Mouse (Mus musculus) hindlimb bud, embryonic 11.5 days (tissue): Measurements from ENCODE around the gene Zscan12.
"Not testable (repeated sequence)": the region's sequence is repeated elsewhere in the genome, so short reads cannot be mapped to it uniquely, and the experiment has no call there.

Experiments used
- DNase-seq: peaks from one replicate; pipeline ENCODE4 v3.0.0-alpha.2; 2012; ENCODE audit warnings: low read depth, low spot score; ENCODE audit errors: extremely low spot score

The Zscan12 gene

GRCm38 (mm10) chr13:21362621-21363248 is at the start of gene Zscan12:
TSS of gene Zscan12 (plus strand) at chr13:21362820.
- peak; percentile 83 for DNase-seq

GRCm38 (mm10) chr13:21312854-21313253 is 49.8 kb upstream of the Zscan12 start:
- no peak for DNase-seq

GRCm38 (mm10) chr13:21313903-21314302 is 48.7 kb upstream of the Zscan12 start:
- DNase-seq, result no peak

GRCm38 (mm10) chr13:21320262-21320661 is 42.4 kb upstream of the Zscan12 start:
- DNase-seq, result no peak

- DNase-seq, result no peak
These were observed 40.6 kb upstream of the Zscan12 start for GRCm38 (mm10) chr13:21321890-21322494.

- no peak for DNase-seq
These were observed 39.9 kb upstream of the Zscan12 start for GRCm38 (mm10) chr13:21322509-21323375.

- DNase-seq, result no peak
These were observed 39.2 kb upstream of the Zscan12 start for GRCm38 (mm10) chr13:21323405-21323804.

- peak; percentile 49 for DNase-seq
These were observed 36.4 kb upstream of the Zscan12 start for GRCm38 (mm10) chr13:21326191-21326590.

- peak; percentile 86 for DNase-seq
These were observed 35.9 kb upstream of the Zscan12 start for GRCm38 (mm10) chr13:21326657-21327211.

GRCm38 (mm10) chr13:21327424-21327823 is 35.2 kb upstream of the Zscan12 start:
- DNase-seq, result no peak

- no peak for DNase-seq
These were observed 16.0 kb upstream of the Zscan12 start, which contains the start of gene Olfr1367 for GRCm38 (mm10) chr13:21346610-21347009. TSS of gene Olfr1367 (plus strand) at chr13:21346910.

GRCm38 (mm10) chr13:21350593-21350992 is 12.0 kb upstream of the Zscan12 start:
- no peak for DNase-seq

GRCm38 (mm10) chr13:21363719-21364118 is 1.1 kb downstream of the Zscan12 start:
- no peak for DNase-seq

- no peak for DNase-seq
These were observed 4.0 kb downstream of the Zscan12 start for GRCm38 (mm10) chr13:21366635-21367034.

- no peak for DNase-seq
These were observed 10.1 kb downstream of the Zscan12 start for GRCm38 (mm10) chr13:21372700-21373099.

- no peak for DNase-seq
These were observed 15.2 kb downstream of the Zscan12 start for GRCm38 (mm10) chr13:21377773-21378172.

- no peak for DNase-seq
These were observed 32.6 kb downstream of the Zscan12 start for GRCm38 (mm10) chr13:21395211-21395610.

- DNase-seq, result no peak
These were observed 33.0 kb downstream of the Zscan12 start for GRCm38 (mm10) chr13:21395623-21396022.

- not testable (repeated sequence) for DNase-seq
These were observed 33.4 kb downstream of the Zscan12 start for GRCm38 (mm10) chr13:21396048-21396447.

- DNase-seq, result no peak
These were observed 34.9 kb downstream of the Zscan12 start for GRCm38 (mm10) chr13:21397486-21397885.

- DNase-seq, result no peak
These were observed 38.5 kb downstream of the Zscan12 start for GRCm38 (mm10) chr13:21401166-21401565.
